Mouse (Mus musculus) right cerebral cortex, postnatal 36 days (tissue): ENCODE data around the gene Usp20.
"Not testable (repeated sequence)": the region's sequence is repeated elsewhere in the genome, so short reads cannot be mapped to it uniquely, and the experiment has no call there.

Source experiments
- DNase-seq, 2 experiments: peaks; one replicate each; pipeline ENCODE4 v3.0.0; 2022; ENCODE audit warnings: low spot score in 2 of 2, mixed read lengths in 1 of 2

Usp20 gene

GRCm38 (mm10) chr2:30981790-30982513, at the start of gene Usp20, which contains the start of gene BC005624:
TSS of gene Usp20 (plus strand) at chr2:30982279.
TSS of gene BC005624 (minus strand) at chr2:30982201.
- peak; percentile 100 for DNase-seq

GRCm38 (mm10) chr2:30933032-30933431, 49.0 kb upstream of the Usp20 start:
- DNase-seq, result no peak

- DNase-seq, result no peak
Measured at GRCm38 (mm10) chr2:30933917-30934450, 48.1 kb upstream of the Usp20 start.

- DNase-seq, result no peak
Measured at GRCm38 (mm10) chr2:30936808-30937207, 45.3 kb upstream of the Usp20 start.

GRCm38 (mm10) chr2:30937731-30938130, 44.3 kb upstream of the Usp20 start:
- DNase-seq, result no peak

GRCm38 (mm10) chr2:30938574-30938991, 43.5 kb upstream of the Usp20 start:
- DNase-seq, result no peak

GRCm38 (mm10) chr2:30941586-30941985, 40.5 kb upstream of the Usp20 start:
- DNase-seq, result no peak

GRCm38 (mm10) chr2:30942116-30942515, 40.0 kb upstream of the Usp20 start:
- not testable (repeated sequence) for DNase-seq

GRCm38 (mm10) chr2:30942603-30943011, 39.5 kb upstream of the Usp20 start:
- no peak for DNase-seq

GRCm38 (mm10) chr2:30952457-30952823, 29.6 kb upstream of the Usp20 start:
- no peak for DNase-seq

GRCm38 (mm10) chr2:30952824-30953490, 29.1 kb upstream of the Usp20 start, which contains the start of gene Tor1b:
TSS of gene Tor1b (plus strand) at chr2:30952959.
- peak; percentile 82 to 86 for DNase-seq

- DNase-seq, result no peak
Measured at GRCm38 (mm10) chr2:30954797-30955196, 27.3 kb upstream of the Usp20 start.

- no peak for DNase-seq
Measured at GRCm38 (mm10) chr2:30957511-30957910, 24.6 kb upstream of the Usp20 start.

GRCm38 (mm10) chr2:30958726-30959125, 23.4 kb upstream of the Usp20 start:
- DNase-seq, result no peak

GRCm38 (mm10) chr2:30959856-30960255, 22.2 kb upstream of the Usp20 start:
- DNase-seq, result no peak

GRCm38 (mm10) chr2:30962570-30963254, 19.4 kb upstream of the Usp20 start:
- DNase-seq, result no peak

- no peak for DNase-seq
Measured at GRCm38 (mm10) chr2:30965627-30966026, 16.5 kb upstream of the Usp20 start.

GRCm38 (mm10) chr2:30966826-30967225, 15.3 kb upstream of the Usp20 start:
- no peak for DNase-seq

- peak; percentile 82 to 86 for DNase-seq
Measured at GRCm38 (mm10) chr2:30967352-30968327, 14.4 kb upstream of the Usp20 start, which contains the start of gene Tor1a. TSS of gene Tor1a (minus strand) at chr2:30967933.

GRCm38 (mm10) chr2:30983024-30983423, 945 bp downstream of the Usp20 start:
- no peak for DNase-seq
